Mouse (Mus musculus): ENCODE measurements around the gene Plppr2. TPM values are rescaled to one million over a fixed set of nuclear protein-coding genes. Genes with fewer than 3 reads are reported as not detected.

Gene Plppr2
- polyA plus RNA-seq, 1 experiment from 2014 or later = 37.0 TPM

GRCm38 (mm10) chr9:21954635-21955034 lies 17.8 kb downstream of the Plppr2 start:
- Histone ChIP-seq H3K4me2 (peak overlapping the region; percentile 65; the same call in 1 of the 2 replicates), H3K9ac (no peak overlapping the region), H3K36me3 (replicated peaks) (0 out of 2 replicates have a peak, but pooled peaks cover 4% of the 10 kb centered on the region), H3K4me3 (replicated peaks) (no peak overlapping the region), H3K27ac (no peak overlapping the region), H3K9me3 (0 out of 2 replicates have a peak, but pooled peaks cover 3% of the 10 kb centered on the region), H3K4me1 (peaks cover 23% of the 10 kb centered on the region), H3K27me3 (peaks cover 8% of the 10 kb centered on the region)
- WGBS = 76% methylated on average over 3 of the region's 3 CpGs
- ATAC-seq (ENCODE audit: low FRiP score) = no peak

GRCm38 (mm10) chr9:21955225-21955569 lies 18.4 kb downstream of the Plppr2 start:
- H3K4me2 ChIP-seq = peak overlapping the region; percentile 65
- H3K9me3 ChIP-seq = 0 out of 2 replicates have a peak, but pooled peaks cover 3% of the 10 kb centered on the region
- H3K4me3 ChIP-seq (replicated peaks) = peak overlapping the region; percentile 71
- peaks cover 14% of the 10 kb centered on the region for H3K27me3 ChIP-seq
- peak overlapping the region; percentile 93 for H3K27ac ChIP-seq
- WGBS = 2% methylated on average over 18 of the region's 18 CpGs
- H3K4me1 ChIP-seq = peaks cover 23% of the 10 kb centered on the region
- H3K9ac ChIP-seq = 0 out of 2 replicates have a peak overlapping the region, but pooled peaks have one; percentile 81
- H3K36me3 ChIP-seq (replicated peaks) = 0 out of 2 replicates have a peak, but pooled peaks cover 4% of the 10 kb centered on the region
- ATAC-seq (ENCODE audit: low FRiP score) = peak; percentile 65

DNA sequence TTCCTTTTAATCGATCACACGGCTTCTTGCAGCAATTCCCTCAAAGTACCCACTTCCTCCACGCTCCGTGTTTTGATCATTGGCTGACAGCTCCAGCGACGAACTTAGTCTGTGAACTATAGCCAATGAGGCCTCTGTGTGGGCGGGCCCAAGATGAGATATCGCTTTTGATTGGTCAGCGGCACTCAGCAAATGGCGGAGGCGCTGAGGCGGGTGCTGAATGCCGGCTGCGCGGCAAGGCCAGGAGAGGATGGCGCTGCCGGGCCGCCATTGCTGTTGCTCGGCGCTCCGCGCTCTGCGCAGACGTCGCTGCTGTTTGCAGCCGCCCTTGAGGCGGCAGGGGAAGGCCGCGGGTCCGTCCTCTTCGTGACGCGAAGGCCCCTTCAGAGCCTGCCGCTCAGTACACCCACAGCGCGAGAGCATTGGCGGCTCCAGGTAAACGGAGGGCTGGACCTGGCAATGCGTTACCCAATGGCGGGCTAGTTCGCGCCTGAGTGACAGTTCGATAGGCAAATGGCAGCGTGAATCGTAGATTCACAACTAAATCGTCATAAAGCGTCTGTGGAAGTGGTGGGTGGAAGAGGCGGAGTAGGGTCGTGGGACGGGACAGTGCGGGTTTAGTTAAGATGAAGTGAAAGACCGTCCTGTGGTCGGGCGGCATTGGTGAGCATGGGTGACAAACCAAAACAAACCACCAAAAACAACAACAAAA lies 18.9 kb downstream of the Plppr2 start, which contains the start of gene Swsap1:
Gene Swsap1, plus strand, starts transcription at position 186 of the 712 bp plus-strand sequence.
- peak within 1 kb of the TSS; percentile 93 for H3K27ac ChIP-seq
- H3K27me3 ChIP-seq = peaks cover 19% of the 10 kb centered on the region
- H3K4me2 ChIP-seq = peak within 1 kb of the TSS; percentile 65
- peak; percentile 98 for ATAC-seq (ENCODE audit: low FRiP score)
- H3K4me1 ChIP-seq = peaks cover 26% of the 10 kb centered on the region
- peak within 1 kb of the TSS; percentile 81 for H3K9ac ChIP-seq
- H3K4me3 ChIP-seq (replicated peaks) = peak within 1 kb of the TSS; percentile 71
- under 1% methylated on average over 49 of the region's 54 CpGs for WGBS
- H3K9me3 ChIP-seq = 0 out of 2 replicates have a peak, but pooled peaks cover 3% of the 10 kb centered on the region
- H3K36me3 ChIP-seq (replicated peaks) = 0 out of 2 replicates have a peak, but pooled peaks cover 4% of the 10 kb centered on the region

DNA sequence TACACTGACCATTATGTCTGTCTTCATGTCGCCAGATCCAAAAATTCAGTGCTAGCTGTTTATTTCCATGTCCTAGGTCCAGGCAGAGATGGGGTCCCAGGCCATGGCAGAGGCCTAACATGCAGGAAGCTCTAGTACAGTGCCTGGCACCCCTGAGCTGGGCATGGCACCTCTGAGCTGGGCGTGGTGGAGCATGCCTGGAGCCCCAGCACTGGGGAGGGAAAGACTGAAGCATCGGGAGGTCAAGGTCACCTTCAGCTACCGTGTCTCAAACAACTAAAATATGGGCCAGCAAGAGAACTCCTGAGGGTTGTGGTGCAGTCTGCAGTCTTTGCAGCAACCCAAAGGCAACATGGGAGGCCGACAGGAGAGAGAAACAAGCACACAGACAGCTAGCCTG lies 21.5 kb downstream of the Plppr2 start:
- no peak overlapping the region for H3K4me3 ChIP-seq (replicated peaks)
- peaks cover 42% of the 10 kb centered on the region for H3K4me1 ChIP-seq
- H3K9me3 ChIP-seq = no peaks in the 10 kb centered on the region
- WGBS = 83% methylated on average over 5 of the region's 5 CpGs
- no peak for ATAC-seq (ENCODE audit: low FRiP score)
- H3K27ac ChIP-seq = no peak overlapping the region
- 0 out of 2 replicates have a peak, but pooled peaks cover 4% of the 10 kb centered on the region for H3K36me3 ChIP-seq (replicated peaks)
- peaks cover 45% of the 10 kb centered on the region for H3K27me3 ChIP-seq
- no peak overlapping the region for H3K4me2 ChIP-seq
- H3K9ac ChIP-seq = no peak overlapping the region

DNA sequence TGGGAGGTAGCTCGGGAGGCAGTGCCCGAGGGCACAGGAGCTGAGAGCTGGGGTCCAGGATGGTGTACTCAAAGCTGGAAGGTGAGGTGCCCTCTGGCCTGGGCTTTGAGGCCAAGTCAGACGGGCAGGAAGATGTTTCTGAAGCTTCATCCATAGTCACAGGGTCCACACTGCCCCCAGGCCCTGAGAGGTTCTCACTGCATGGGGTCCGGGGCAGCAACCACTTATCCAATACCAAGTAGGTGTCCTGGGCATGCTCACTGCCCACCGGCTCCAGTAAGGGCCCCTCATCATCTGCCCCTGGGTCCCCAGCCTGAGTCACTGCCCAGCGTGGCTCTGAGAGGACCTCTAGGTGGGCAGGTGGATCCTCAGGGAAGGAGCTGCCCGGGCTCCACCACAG lies 22.4 kb downstream of the Plppr2 start:
- no peak for ATAC-seq (ENCODE audit: low FRiP score)
- H3K4me3 ChIP-seq (replicated peaks) = no peak overlapping the region

DNA sequence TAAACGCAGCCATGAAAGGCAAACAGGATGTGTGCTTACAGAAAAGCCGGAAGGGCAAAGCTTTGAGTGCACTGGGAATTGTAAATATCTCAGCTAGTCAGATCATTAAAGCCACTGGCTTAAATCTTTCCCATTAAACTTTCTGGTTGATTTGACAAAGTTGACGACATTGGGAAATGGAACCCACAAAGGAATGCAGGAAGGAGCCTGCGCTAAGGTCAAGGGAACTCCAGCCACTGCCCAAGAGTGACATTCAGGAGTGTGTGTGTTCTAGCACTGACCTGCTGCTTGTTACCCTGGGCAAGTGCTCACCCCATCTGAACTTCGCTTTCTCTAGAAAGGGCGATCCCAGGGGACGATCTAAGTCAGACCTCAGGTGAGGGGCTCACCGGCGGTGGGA lies 23.3 kb downstream of the Plppr2 start:
- peaks cover 55% of the 10 kb centered on the region for H3K27me3 ChIP-seq
- H3K9ac ChIP-seq = no peak overlapping the region

More for the DNA sequence above, 22.4 kb downstream of the Plppr2 start:
- 85% methylated on average over 7 of the region's 7 CpGs for WGBS
- Histone ChIP-seq H3K36me3 (replicated peaks) (0 out of 2 replicates have a peak, but pooled peaks cover 4% of the 10 kb centered on the region), H3K9me3 (no peaks in the 10 kb centered on the region), H3K4me1 (peaks cover 40% of the 10 kb centered on the region), H3K4me2 (no peak overlapping the region), H3K9ac (no peak overlapping the region), H3K27ac (no peak overlapping the region), H3K27me3 (peaks cover 54% of the 10 kb centered on the region)

GRCm38 (mm10) chr9:21960558-21961208 lies 23.9 kb downstream of the Plppr2 start:
- H3K4me1 ChIP-seq = peaks cover 35% of the 10 kb centered on the region
- 8% methylated on average over 26 of the region's 26 CpGs for WGBS
- H3K4me3 ChIP-seq (replicated peaks) = no peak overlapping the region; the same call in 1 of the 2 replicates
- no peak for ATAC-seq (ENCODE audit: low FRiP score)
- 0 out of 2 replicates have a peak, but pooled peaks cover 4% of the 10 kb centered on the region for H3K36me3 ChIP-seq (replicated peaks)
- peak overlapping the region; percentile 30; the same call in 1 of the 2 replicates for H3K4me2 ChIP-seq
- H3K9ac ChIP-seq = no peak overlapping the region
- H3K27ac ChIP-seq = no peak overlapping the region
- peaks cover 55% of the 10 kb centered on the region for H3K27me3 ChIP-seq
- no peaks in the 10 kb centered on the region for H3K9me3 ChIP-seq

More for the DNA sequence above, 23.3 kb downstream of the Plppr2 start:
- Histone ChIP-seq H3K36me3 (replicated peaks) (0 out of 2 replicates have a peak, but pooled peaks cover 4% of the 10 kb centered on the region), H3K4me3 (replicated peaks) (no peak overlapping the region), H3K4me2 (no peak overlapping the region), H3K9me3 (no peaks in the 10 kb centered on the region), H3K4me1 (peaks cover 35% of the 10 kb centered on the region), H3K27ac (no peak overlapping the region)
- ATAC-seq (ENCODE audit: low FRiP score) = no peak
- 46% methylated on average over 9 of the region's 9 CpGs for WGBS

- Histone ChIP-seq H3K9ac (no peak overlapping the region), H3K9me3 (no peaks in the 10 kb centered on the region), H3K27me3 (peaks cover 55% of the 10 kb centered on the region), H3K36me3 (replicated peaks) (0 out of 2 replicates have a peak, but pooled peaks cover 4% of the 10 kb centered on the region), H3K4me3 (replicated peaks) (peak overlapping the region; percentile 42), H3K4me1 (peaks cover 32% of the 10 kb centered on the region), H3K4me2 (peak overlapping the region; percentile 72), H3K27ac (no peak overlapping the region)
- no peak for ATAC-seq (ENCODE audit: low FRiP score)
- WGBS = 2% methylated on average over 35 of the region's 35 CpGs
These were observed 24.6 kb downstream of the Plppr2 start for GRCm38 (mm10) chr9:21961366-21961980.

- Histone ChIP-seq H3K4me2 (peak overlapping the region; percentile 72), H3K9ac (peak overlapping the region; percentile 45), H3K4me1 (peaks cover 28% of the 10 kb centered on the region), H3K4me3 (replicated peaks) (peak overlapping the region; percentile 42), H3K9me3 (no peaks in the 10 kb centered on the region), H3K27me3 (peaks cover 55% of the 10 kb centered on the region), H3K36me3 (replicated peaks) (0 out of 2 replicates have a peak, but pooled peaks cover 4% of the 10 kb centered on the region), H3K27ac (no peak overlapping the region)
- under 1% methylated on average over 15 of the region's 15 CpGs for WGBS
- peak; percentile 47 for ATAC-seq (ENCODE audit: low FRiP score)
These were observed 25.2 kb downstream of the Plppr2 start for GRCm38 (mm10) chr9:21962010-21962409.

DNA sequence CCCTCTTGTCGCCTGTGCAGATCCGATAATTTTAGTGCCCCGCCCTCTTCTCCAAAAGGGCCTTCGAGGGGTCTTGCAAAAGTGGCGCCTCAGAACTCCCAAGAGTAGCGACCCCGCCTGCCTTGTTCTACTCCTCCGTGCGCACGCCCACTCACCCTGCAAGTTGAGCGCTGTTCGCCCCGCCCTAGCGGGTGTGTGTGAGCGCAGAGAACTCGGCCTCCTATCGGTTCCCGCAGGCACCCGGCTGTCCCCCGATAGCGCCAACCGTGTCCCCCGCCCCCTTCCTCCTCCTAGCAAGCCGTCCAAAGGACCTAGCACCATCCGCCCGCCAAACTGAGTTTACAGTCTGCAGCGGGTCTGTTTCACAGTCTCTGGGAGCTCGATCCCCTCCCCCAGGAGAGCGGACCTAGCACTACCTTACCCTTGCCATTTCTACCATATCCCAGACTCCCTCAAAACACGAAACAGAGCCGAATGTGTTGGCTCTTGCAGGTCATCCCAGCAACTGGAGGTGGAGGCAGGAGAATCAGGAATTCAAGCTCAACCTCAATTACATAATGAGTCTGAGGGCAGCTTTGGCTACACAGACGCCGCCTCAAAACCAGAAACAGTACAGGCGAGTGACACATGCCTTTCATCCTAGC lies 25.7 kb downstream of the Plppr2 start:
- WGBS = 3% methylated on average over 34 of the region's 34 CpGs
- peaks cover 55% of the 10 kb centered on the region for H3K27me3 ChIP-seq

GRCm38 (mm10) chr9:21963417-21963816 lies 26.6 kb downstream of the Plppr2 start, which contains the start of gene Epor:
TSS of gene Epor (minus strand) at chr9:21963506.
- H3K4me1 ChIP-seq = peaks cover 28% of the 10 kb centered on the region
- WGBS = 32% methylated on average over 7 of the region's 8 CpGs
- H3K9ac ChIP-seq = peak within 1 kb of the TSS; percentile 45
- H3K4me2 ChIP-seq = peak within 1 kb of the TSS; percentile 72
- ATAC-seq (ENCODE audit: low FRiP score) = no peak
- no peak within 1 kb of the TSS for H3K27ac ChIP-seq
- peak within 1 kb of the TSS; percentile 42 for H3K4me3 ChIP-seq (replicated peaks)
- H3K27me3 ChIP-seq = peaks cover 55% of the 10 kb centered on the region
- no peaks in the 10 kb centered on the region for H3K9me3 ChIP-seq
- H3K36me3 ChIP-seq (replicated peaks) = no peaks in the 10 kb centered on the region

More for the DNA sequence above, 25.7 kb downstream of the Plppr2 start:
- Histone ChIP-seq H3K4me2 (peak overlapping the region; percentile 72), H3K9ac (peak overlapping the region; percentile 45), H3K4me3 (replicated peaks) (peak overlapping the region; percentile 42), H3K36me3 (replicated peaks) (0 out of 2 replicates have a peak, but pooled peaks cover under 1% of the 10 kb centered on the region), H3K4me1 (peaks cover 28% of the 10 kb centered on the region), H3K9me3 (no peaks in the 10 kb centered on the region), H3K27ac (no peak overlapping the region)
- ATAC-seq (ENCODE audit: low FRiP score) = peak; percentile 83
